Mouse (Mus musculus) v-Abl transformed pro-B cells (cell line): Measurements from ENCODE around the gene Srgap2.

Experiments
- in situ Hi-C, 2 experiments: fragments of 400-800 bp; cut with MboI; formaldehyde crosslinking; loops; one replicate each; pipeline ENCODE4 v1.15.1; 2025; ENCODE audit not compliant: unreplicated experiment in 2 of 2

Gene Srgap2

DNA sequence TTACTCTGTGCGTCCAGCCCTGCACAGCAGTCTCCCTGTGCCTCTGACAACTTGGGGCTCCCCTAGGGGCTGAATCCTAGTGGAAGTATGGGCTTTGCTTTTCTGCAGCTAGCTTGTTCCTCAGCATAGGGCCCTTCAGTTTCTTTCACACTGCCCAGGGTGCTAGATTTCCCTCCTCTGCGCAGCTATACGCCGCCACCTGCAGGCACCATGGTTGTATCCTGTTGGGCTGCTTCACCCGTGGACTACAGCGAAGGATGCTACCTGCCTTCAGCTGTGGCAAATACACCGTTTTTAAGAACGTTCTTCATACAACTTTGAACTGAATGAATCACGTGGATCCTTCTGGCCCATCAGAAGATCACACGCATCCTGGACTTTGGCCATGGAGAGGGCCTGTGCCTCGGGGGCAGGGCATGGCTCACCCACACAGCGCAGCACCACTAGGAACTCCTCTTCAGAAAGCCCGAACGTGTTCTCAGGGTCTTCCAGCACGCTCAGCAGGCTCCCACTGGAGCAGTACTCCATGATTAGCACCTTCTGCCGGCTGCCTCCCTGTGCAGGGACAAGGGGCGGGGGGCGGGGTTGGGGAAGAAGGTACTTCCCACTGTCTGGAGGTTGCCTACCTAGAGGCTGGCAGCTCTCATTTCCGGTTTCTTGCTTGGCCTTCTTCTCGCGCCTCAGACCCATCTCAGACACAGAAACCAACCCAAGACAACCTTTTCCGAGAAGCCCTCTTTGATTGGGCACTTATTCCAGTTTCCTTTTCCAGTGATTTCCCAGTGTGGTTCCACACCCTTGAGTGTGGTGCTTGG is 252.2 kb downstream of the Srgap2 start:
- in situ Hi-C loops: loop anchor here (25.0 kb wide), 5 partner anchors 288 to 738 kb away; partner anchors contain the start of gene Pigr (in 1 of the 2)

DNA sequence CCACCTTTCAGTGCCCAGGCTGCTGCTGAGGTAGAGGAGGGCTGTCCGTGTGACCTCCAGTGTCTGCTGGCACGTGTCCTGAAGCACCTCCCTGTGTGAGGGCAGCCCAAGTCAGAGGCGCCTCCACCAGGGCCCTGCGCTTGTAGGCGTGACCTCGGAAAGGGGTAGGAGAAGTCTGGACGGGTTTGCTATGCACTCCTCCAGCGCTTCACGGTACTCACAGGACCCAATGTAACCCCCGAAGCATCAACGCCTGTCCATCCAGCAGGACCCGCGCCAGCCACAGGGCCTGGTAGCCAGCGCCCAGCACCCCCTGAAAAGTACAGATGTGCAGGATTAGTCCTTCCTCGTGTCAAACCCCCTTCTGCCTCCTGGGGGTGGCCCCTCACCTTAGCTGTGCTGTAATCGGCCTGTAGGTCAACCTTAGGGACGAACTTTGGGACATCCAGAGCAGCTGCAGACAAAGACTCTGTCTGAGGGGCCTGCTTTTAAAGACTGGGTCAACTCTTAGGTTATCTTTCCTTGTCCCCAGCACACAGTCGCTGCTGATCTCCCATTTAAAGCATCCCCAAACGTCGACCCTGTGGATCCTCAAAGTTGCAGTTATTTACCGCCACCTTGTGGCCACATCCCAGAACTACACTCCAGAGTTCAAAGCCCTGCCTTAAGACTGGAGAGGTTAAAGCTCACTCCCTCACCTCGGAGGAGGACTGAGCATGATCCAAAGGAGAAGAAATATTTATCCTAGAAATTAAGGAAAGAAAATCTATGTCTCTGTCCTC is 257.2 kb downstream of the Srgap2 start:
- in situ Hi-C loops: loop anchor here (10.0 to 25.0 kb wide), 5 partner anchors 283 to 733 kb away; partner anchors contain the start of gene Pigr (in 1 of the 2)

DNA sequence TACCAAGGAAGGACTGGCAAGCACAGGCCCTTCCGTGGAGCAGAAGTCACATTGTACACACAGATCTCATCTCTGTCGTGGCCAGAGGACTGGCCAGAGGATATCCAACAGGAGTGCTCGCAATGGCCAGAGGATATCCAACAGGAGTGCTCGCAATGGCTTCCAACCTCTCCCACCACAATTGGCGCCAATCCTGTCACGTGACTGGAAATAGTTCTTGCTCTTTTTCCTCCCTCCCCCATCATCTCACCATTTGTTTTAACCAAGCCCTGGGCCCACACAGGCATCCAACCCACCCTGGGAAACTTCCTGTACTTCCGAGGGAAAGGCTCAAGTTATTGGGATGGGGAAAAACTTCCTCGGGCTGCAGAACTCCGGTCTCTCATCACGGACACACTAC is 258.4 kb downstream of the Srgap2 start:
- in situ Hi-C loops: loop anchor here (10.0 to 25.0 kb wide), 5 partner anchors 281 to 731 kb away; partner anchors contain the start of gene Pigr (in 1 of the 2)

DNA sequence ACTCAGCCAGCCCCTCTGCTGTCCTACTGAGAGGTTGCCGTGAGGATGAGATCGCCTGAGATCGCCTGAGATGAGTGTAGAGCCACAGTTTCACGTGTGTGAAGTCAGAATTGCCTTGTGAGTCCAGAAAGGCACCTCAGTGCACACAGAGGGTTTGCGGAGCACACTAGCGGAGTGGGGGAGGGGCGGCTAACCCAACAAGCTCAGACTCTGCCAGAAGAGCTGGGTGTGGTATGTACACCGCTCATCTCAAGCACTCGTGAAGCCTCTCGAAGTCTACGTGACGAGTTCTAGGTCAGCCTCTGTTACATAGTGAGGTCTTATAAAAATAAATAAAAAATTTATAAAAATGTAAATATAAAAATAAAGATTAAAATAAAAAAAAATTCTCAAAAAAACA is 263.2 kb downstream of the Srgap2 start:
- in situ Hi-C loops: loop anchor here (5.0 to 25.0 kb wide), 8 partner anchors 82 to 727 kb away; partner anchors contain the start of gene Pigr (in 1 of the 2)

DNA sequence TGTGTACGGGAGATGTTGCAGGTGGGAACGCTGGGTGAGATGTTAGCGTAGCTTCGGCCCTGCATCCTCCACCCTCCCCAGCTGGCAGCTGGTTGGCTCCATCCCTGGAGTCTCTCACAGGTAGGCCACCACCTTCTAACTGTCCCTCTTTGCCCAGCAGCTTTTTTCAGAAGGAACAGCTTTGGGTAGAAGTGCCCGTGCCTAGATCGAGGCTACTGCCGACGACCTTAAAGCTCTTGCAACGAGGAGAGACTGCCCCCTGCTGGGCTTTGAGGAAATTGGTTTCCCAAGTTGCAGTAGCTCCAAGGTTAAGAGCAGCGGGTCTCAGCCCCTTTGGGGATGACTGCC is 266.9 kb downstream of the Srgap2 start:
- in situ Hi-C loops: loop anchor here (5.0 to 25.0 kb wide), 8 partner anchors 78 to 723 kb away; partner anchors contain the start of gene Pigr (in 1 of the 2)

DNA sequence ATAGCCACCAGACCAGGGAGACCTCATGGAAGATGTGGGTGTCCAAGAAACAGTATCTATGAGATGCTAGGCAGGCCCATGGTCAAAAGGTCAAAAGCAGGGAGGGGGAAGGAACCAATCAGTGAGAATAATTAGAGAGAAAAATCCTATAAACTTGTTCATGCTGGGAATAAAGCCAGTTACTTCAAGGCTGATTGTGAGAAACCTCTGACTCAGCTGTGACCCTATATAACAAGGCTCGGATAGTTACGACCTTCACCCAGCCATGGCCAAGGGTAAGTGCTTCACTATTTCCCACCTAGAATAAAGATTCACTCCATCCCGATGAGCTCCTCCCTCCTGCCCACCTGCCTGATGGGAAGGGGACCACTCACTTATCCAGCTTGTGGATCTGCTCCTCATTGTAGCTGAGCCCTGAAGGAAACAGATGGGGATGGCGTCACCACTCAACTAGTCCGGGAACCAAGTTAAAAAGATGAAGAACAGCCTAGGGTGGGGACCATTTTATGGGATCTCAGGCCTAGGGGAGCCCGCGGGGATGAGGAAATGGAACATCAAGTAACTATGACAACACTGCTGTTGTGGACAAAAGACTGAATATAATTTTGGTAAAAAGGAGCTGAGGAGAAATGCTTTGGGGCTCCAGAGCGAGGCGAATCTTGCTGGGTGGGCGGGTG is 267.4 kb downstream of the Srgap2 start:
- in situ Hi-C loops: loop anchor here (5.0 to 25.0 kb wide), 8 partner anchors 77 to 722 kb away; partner anchors contain the start of gene Pigr (in 1 of the 2)

DNA sequence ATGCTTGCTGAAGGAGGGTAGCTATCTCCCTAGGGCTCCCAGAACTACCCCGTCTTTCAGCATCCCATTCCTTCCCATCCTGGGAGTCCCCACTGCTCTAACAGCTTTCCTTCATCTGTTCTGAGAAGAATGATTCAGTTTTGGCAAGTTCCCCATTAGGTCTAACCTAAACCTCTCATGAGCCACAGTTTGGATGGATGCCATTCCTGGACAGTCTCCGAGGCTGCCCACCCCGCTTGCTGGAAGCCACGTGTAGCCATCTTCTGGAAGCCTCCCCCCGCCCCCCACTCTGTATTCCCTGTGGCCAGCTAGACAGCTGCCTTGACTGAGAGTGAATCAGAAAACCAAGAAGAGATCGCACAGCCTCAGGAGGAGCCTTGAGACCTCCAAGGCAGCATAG is 269.9 kb downstream of the Srgap2 start:
- in situ Hi-C loops: loop anchor here (25.0 kb wide), 4 partner anchors 270 to 720 kb away; partner anchors contain the start of gene Pigr (in 1 of the 2)

DNA sequence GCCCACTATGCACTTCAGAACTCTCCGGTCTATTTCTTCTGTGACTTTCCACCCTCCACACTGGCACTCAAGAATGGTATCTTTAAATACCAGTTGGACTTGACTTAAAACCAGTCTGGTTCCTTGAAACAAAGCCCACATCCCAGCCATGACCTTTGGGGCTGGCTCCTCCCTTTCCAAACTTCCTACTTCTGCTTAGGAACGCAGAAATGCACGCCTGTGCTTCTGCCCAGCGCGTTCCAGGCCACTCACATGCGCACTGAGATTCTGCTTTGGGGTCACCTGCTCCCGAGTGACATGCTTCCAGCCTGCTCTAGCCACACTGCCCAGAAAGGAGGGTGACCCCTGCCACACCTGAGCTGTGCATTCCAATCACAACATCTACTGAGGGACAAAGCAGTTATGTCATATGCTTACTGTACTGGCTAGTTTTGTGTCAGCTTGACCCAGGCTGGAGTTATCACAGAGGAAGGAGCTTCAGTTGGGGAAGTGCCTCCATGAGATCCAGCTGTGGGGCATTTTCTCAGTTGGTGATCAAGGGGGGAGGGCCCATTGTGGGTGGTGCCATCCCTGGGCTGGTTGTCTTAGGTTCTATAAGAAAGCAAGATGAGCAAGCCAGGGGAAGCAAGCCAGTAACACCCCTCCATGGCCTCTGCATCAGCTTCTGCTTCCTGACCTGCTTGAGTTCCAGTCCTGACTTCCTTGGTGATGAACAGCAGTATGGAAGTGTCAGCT is 274.5 kb downstream of the Srgap2 start:
- in situ Hi-C loops: loop anchor here (25.0 kb wide), 4 partner anchors 265 to 715 kb away; partner anchors contain the start of gene Pigr (in 1 of the 2)

DNA sequence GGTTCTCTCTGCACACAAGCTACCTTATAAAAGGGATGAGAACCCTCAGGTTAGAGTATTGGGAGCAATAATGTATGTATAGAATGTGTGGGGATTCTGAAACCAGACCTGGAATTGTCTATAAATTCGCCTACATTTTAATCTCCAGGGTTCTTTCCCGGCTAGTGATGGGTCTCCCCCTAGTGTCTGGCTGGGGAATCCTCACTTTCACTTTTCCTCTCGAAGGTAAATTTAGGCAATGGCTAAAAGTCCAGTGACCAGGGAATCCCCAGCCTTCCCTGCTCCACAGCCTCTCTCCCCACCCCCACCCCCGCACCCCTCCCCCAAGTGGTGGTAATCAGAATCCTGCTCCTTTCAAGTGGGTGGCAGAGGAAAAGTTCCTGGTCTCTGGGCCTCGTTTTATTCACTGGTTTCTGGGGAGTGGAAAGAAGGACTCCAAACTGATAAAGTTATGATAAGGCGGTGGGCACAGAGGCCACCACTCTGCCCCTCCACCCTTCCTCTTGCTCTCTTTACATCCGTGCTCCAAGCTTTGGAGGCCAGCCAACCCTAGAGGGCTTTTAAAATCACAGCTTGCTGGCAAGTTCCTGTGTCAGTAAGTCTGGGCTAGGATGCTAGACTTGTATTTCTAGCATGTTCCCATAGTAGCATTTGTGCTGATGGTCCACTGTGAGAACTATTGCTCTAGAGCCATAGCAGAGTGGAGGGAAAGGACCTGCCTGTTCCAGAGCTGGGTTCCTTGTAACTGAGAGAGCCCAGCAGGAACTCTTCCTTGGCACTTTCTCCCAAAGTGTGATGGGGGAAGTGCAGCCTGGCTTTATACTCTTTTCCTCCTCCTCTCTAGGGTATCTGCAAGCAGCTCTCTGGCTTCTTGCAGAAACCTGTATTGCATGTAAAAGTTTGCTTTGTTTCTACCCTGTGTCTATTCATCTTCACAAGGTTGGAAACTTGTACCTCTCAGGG is 280.4 kb downstream of the Srgap2 start:
- in situ Hi-C loops: loop anchor here in 1 of 2 experiments (10.0 kb wide), 1 partner anchor 62 kb away; no protein-coding TSS in a partner anchor

DNA sequence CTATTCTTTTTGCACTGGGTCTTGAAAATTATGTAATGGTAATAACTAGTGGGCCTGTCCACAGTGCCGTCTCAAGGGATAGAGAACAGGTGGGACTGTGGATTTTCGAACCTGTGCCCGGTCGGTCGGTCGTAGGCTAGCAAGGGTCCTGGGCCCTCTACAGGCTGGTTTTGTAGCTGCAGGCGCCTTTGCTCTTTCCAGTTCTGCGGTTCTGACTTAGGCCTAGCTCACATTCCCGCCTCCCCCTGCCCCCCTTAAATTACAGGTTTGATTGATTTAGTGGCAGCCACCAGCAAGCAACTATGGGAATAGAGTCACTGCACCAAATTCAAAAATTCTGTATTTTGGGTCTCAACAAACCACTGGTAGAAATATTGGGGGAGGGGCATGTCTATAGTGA is 281.2 kb downstream of the Srgap2 start:
- in situ Hi-C loops: loop anchor here in 1 of 2 experiments (10.0 kb wide), 1 partner anchor 61 kb away; no protein-coding TSS in a partner anchor

DNA sequence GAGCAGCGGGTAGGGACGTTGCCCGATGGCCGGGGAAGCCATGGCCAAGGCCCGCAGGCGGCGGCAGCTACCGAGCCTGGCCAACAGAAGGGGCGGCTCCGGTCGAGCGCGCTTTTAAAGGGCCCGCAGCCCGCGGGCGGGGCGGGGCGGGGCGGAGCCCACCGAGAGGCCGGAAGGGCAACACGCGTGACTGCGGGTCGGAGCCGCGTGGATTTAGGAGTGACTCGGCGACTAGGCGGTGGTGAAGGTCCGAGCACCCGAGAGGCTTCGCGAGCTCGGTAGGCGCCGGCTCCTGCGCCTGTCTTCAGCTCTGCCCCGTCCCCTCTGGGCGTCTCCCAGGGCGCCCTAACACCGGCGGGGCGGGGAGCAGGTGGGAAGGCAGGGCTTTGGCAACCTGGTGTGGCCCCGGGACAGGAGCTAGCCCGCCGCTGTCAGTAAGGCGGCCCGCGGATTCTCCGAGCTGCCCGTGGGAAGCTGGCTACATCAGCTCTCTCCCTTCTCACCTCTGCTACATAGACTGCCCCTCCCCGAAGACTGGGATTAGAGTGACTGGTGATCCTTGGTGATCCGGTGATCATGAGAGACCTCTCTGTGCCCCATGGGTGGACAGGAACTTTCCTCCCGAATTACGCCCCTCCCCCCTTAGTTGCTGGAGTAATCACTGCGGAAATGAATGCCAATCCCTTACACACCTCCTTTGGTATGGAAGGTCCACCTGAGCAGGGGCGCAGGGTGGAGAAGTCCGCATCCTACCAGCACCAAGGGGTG is 281.9 kb downstream of the Srgap2 start, which contains the start of gene Rassf5:
TSS of gene Rassf5 (minus strand) at position 170 of the 768 bp plus-strand sequence.
- in situ Hi-C loops: loop anchor here in 1 of 2 experiments (10.0 kb wide), 1 partner anchor 60 kb away; no protein-coding TSS in a partner anchor

DNA sequence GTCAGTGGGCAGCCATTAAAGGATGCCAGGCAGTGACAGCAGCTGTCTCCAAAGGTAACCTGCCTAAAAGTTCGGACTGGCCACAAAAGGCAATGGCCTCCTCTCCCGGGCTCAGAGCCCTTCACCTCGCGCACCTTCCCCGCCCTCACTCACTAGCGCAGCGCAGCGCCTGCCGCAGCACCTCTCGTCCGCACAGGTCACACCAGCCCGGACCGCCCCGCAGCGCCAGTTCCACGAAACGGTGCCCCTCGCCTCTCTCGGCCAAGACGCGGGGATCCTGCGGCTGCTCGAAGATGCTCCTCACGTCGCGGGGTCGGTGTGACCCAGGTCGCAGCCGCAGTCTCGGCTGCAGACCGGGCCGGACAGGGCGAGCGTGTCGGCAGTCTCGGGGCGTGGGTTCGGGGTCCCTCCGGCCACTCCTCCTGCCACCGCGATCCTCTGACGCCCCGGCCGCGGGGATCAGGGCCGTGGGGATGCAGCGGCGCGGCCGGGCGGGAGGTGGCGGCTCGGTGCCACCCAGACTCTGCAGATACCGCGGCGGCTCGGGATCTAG is 282.5 kb downstream of the Srgap2 start:
- in situ Hi-C loops: loop anchor here in 1 of 2 experiments (10.0 kb wide), 1 partner anchor 60 kb away; no protein-coding TSS in a partner anchor

DNA sequence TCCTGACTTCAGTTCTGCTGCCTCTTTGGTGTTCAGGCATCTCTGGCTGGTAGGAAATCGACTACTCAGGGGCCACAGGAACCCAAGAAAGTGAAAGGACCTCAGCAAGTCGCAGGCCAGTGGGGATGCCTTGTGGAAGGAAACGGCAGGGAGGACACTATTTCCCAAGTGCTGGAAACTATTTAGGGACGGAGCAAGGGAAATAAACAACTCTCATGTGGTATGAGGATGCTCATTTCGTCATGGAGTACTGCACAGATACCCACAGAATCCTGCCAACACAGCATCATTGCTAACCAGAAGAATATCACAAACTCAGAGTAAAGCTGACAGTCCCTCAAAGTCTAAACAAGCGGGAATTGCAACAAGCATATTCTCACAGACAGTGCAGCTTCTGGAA is 284.2 kb downstream of the Srgap2 start:
- in situ Hi-C loops: loop anchor here in 1 of 2 experiments (10.0 kb wide), 1 partner anchor 58 kb away; no protein-coding TSS in a partner anchor

DNA sequence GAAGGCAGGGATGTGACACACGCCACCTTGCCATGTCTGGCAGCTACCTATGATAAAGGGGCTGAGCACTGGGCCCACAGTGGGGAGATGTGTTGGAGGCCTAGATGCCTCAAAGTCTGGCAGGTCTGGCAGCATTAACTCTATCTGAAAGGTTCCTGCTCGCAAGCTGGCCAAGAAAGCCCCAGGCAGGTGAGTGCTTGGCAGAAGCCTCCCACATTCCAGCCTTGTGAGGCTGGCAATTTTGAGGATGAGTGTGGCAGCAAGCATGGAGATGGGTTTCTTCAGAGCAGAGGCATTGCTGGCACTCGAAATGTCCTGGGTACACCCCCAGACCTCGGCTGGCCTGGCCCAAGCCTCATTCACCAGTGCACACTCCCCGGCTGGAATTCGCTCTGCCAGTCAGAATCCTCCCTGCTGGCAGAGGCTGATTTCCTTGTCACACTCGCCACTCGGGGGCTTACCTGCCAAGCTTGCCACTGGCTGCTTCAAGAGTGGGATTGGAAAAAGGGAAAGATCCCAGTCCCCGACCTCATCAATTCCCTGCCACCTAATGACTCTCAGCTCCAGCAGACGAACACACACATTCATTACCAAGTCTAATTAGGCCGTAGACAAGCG is 287.5 kb downstream of the Srgap2 start:
- in situ Hi-C loops: loop anchor here in 1 of 2 experiments (10.0 kb wide), 1 partner anchor 55 kb away; no protein-coding TSS in a partner anchor

DNA sequence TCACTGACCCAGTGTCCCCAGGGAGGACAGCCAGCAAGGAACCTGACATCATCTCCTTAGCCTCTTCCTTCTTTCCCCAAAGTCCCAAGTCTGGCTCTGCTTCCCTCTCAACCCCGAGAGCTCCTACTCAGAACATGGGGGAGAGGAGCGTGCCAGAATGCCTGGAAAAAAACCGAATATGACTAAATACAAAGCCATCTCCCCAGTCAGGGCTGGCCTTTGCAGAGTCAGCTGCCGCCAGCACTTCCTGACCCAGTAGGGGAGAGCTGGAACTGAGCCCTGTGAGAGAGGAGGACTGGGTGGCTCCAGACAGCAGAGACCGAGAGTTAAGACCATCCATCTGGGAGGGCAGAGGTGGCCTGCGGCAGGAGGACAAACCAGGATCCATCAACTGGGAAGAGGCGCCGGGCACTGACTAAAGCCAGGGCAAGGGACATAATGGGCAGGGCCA is 288.2 kb downstream of the Srgap2 start:
- in situ Hi-C loops: no loop called here

DNA sequence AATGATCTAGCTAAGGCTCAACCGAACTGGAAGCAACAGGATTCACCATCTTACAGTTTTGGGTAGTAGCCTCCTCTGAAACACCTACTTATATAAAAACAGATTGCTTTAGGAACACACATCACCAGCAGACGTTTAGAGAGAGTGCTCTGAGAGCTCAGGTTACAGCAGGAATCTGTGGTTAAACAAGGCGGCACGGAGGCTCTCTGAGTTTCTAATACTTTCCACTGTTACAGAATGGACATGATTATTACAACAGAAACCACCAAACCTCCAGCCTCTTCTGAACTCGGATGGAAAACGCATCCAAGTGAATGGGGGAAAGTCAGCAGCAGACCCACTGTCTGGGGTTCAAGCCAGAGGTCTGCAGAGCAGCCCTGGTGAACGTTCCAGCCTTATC is 291.1 kb downstream of the Srgap2 start:
- in situ Hi-C loops: no loop called here
